Mouse (Mus musculus) bone marrow, adult 2 months (tissue): ENCODE measurements around the gene 2310034G01Rik.

Experiments used
- CTCF ChIP-seq: fragments of 200-500 bp; IDR thresholded peaks from 2 replicates; pipeline ENCODE4 v1.5.1; 2011; ENCODE audit warnings: low read length, control low read depth; ENCODE audit not compliant: control insufficient read depth, insufficient read depth
- POLR2A ChIP-seq: fragments of 200-500 bp; IDR thresholded peaks from 2 replicates; pipeline ENCODE4 v1.6.1; 2011; ENCODE audit warnings: low read depth, mild to moderate bottlenecking, control low read depth, low read length, borderline replicate concordance; ENCODE audit not compliant: control insufficient read depth

GRCm38 (mm10) chr19:46313116-46313515, 37.0 kb downstream of the 2310034G01Rik start:
- no peak for TF ChIP-seq POLR2A
- no peak for TF ChIP-seq CTCF
